Mouse (Mus musculus): ENCODE data around the gene Pfn1. TPM values are rescaled to one million over a fixed set of nuclear protein-coding genes. Genes with fewer than 3 reads are reported as not detected.

The Pfn1 gene
- polyA plus RNA-seq, 1 experiment = 113 TPM

- Histone ChIP-seq H3K27ac (ENCODE audit: control insufficient read depth, insufficient read depth, low read depth, low read length) (no peak overlapping the region), H3K36me3 (ENCODE audit: control insufficient read depth, insufficient read depth, low read length) (no peaks in the 10 kb centered on the region; the same call in 1 of the 2 replicates), H3K4me1 (ENCODE audit: control insufficient read depth, insufficient read depth, low read length) (peaks cover 19% of the 10 kb centered on the region), H3K27me3 (ENCODE audit: control insufficient read depth, insufficient read depth, low read length) (no peaks in the 10 kb centered on the region), H3K4me3 (ENCODE audit: control insufficient read depth, low read depth, low read length) (no peak overlapping the region)
- TF ChIP-seq CTCF (IDR thresholded peaks at IDR 0.05; ENCODE audit: control insufficient read depth, insufficient read depth, insufficient replicate concordance, low read depth, low read length) (no peak), POLR2A (IDR thresholded peaks at IDR 0.05; ENCODE audit: control insufficient read depth, low read depth, low read length) (no peak)
Observed at GRCm38 (mm10) chr11:70649185-70649734, 5.2 kb downstream of the Pfn1 start.

GRCm38 (mm10) chr11:70648512-70648911, 5.9 kb downstream of the Pfn1 start:
- no peaks in the 10 kb centered on the region; the same call in 1 of the 2 replicates for H3K36me3 ChIP-seq (ENCODE audit: control insufficient read depth, insufficient read depth, low read length)
- H3K4me1 ChIP-seq (ENCODE audit: control insufficient read depth, insufficient read depth, low read length) = peaks cover 19% of the 10 kb centered on the region
- no peak overlapping the region for H3K27ac ChIP-seq (ENCODE audit: control insufficient read depth, insufficient read depth, low read depth, low read length)
- H3K4me3 ChIP-seq (ENCODE audit: control insufficient read depth, low read depth, low read length) = no peak overlapping the region
- TF ChIP-seq CTCF (IDR thresholded peaks at IDR 0.05; ENCODE audit: control insufficient read depth, insufficient read depth, insufficient replicate concordance, low read depth, low read length) (no peak), POLR2A (IDR thresholded peaks at IDR 0.05; ENCODE audit: control insufficient read depth, low read depth, low read length) (no peak)
- no peaks in the 10 kb centered on the region for H3K27me3 ChIP-seq (ENCODE audit: control insufficient read depth, insufficient read depth, low read length)

- peaks cover 18% of the 10 kb centered on the region for H3K4me1 ChIP-seq (ENCODE audit: control insufficient read depth, insufficient read depth, low read length)
- H3K36me3 ChIP-seq (ENCODE audit: control insufficient read depth, insufficient read depth, low read length) = no peaks in the 10 kb centered on the region; the same call in 1 of the 2 replicates
- TF ChIP-seq POLR2A (IDR thresholded peaks at IDR 0.05; ENCODE audit: control insufficient read depth, low read depth, low read length) (no peak; the same call in 1 of the 2 replicates), CTCF (IDR thresholded peaks at IDR 0.05; ENCODE audit: control insufficient read depth, insufficient read depth, insufficient replicate concordance, low read depth, low read length) (no peak)
Observed at GRCm38 (mm10) chr11:70647716-70648420, 6.6 kb downstream of the Pfn1 start.

GRCm38 (mm10) chr11:70646691-70647650, 7.5 kb downstream of the Pfn1 start, which contains the start of the genes Rnf167 and Slc25a11:
TSS of gene Rnf167 (plus strand) at chr11:70647235.
TSS of gene Slc25a11 (minus strand) at chr11:70647479.
- peak within 1 kb of the TSS; percentile 99 for H3K27ac ChIP-seq (ENCODE audit: control insufficient read depth, insufficient read depth, low read depth, low read length)
- TF ChIP-seq CTCF (IDR thresholded peaks at IDR 0.05; ENCODE audit: control insufficient read depth, insufficient read depth, insufficient replicate concordance, low read depth, low read length) = no peak
- peak; percentile 69 for TF ChIP-seq POLR2A (IDR thresholded peaks at IDR 0.05; ENCODE audit: control insufficient read depth, low read depth, low read length)
- H3K36me3 ChIP-seq (ENCODE audit: control insufficient read depth, insufficient read depth, low read length) = no peaks in the 10 kb centered on the region; the same call in 1 of the 2 replicates
- H3K27me3 ChIP-seq (ENCODE audit: control insufficient read depth, insufficient read depth, low read length) = no peaks in the 10 kb centered on the region
- peak within 1 kb of the TSS; percentile 98 for H3K4me3 ChIP-seq (ENCODE audit: control insufficient read depth, low read depth, low read length)
- H3K4me1 ChIP-seq (ENCODE audit: control insufficient read depth, insufficient read depth, low read length) = peaks cover 14% of the 10 kb centered on the region

More at GRCm38 (mm10) chr11:70647716-70648420, 6.6 kb downstream of the Pfn1 start:
- H3K4me3 ChIP-seq (ENCODE audit: control insufficient read depth, low read depth, low read length) = peak overlapping the region; percentile 98
- peak overlapping the region; percentile 99 for H3K27ac ChIP-seq (ENCODE audit: control insufficient read depth, insufficient read depth, low read depth, low read length)
- no peaks in the 10 kb centered on the region for H3K27me3 ChIP-seq (ENCODE audit: control insufficient read depth, insufficient read depth, low read length)

- H3K27me3 ChIP-seq (ENCODE audit: control insufficient read depth, insufficient read depth, low read length) = no peaks in the 10 kb centered on the region
- peaks cover 12% of the 10 kb centered on the region for H3K4me1 ChIP-seq (ENCODE audit: control insufficient read depth, insufficient read depth, low read length)
- peak overlapping the region; percentile 92 for H3K4me3 ChIP-seq (ENCODE audit: control insufficient read depth, low read depth, low read length)
- H3K36me3 ChIP-seq (ENCODE audit: control insufficient read depth, insufficient read depth, low read length) = no peaks in the 10 kb centered on the region
- TF ChIP-seq CTCF (IDR thresholded peaks at IDR 0.05; ENCODE audit: control insufficient read depth, insufficient read depth, insufficient replicate concordance, low read depth, low read length) (no peak), POLR2A (IDR thresholded peaks at IDR 0.05; ENCODE audit: control insufficient read depth, low read depth, low read length) (no peak)
- H3K27ac ChIP-seq (ENCODE audit: control insufficient read depth, insufficient read depth, low read depth, low read length) = no peak overlapping the region; the same call in 1 of the 2 replicates
Observed at GRCm38 (mm10) chr11:70646259-70646555, 8.2 kb downstream of the Pfn1 start.

GRCm38 (mm10) chr11:70645461-70646258, 8.8 kb downstream of the Pfn1 start:
- Histone ChIP-seq H3K4me1 (ENCODE audit: control insufficient read depth, insufficient read depth, low read length) (peaks cover 12% of the 10 kb centered on the region), H3K36me3 (ENCODE audit: control insufficient read depth, insufficient read depth, low read length) (no peaks in the 10 kb centered on the region), H3K4me3 (ENCODE audit: control insufficient read depth, low read depth, low read length) (no peak overlapping the region), H3K27me3 (ENCODE audit: control insufficient read depth, insufficient read depth, low read length) (no peaks in the 10 kb centered on the region), H3K27ac (ENCODE audit: control insufficient read depth, insufficient read depth, low read depth, low read length) (no peak overlapping the region)
- TF ChIP-seq POLR2A (IDR thresholded peaks at IDR 0.05; ENCODE audit: control insufficient read depth, low read depth, low read length) (no peak), CTCF (IDR thresholded peaks at IDR 0.05; ENCODE audit: control insufficient read depth, insufficient read depth, insufficient replicate concordance, low read depth, low read length) (no peak)
